In the genomic region with DNA sequence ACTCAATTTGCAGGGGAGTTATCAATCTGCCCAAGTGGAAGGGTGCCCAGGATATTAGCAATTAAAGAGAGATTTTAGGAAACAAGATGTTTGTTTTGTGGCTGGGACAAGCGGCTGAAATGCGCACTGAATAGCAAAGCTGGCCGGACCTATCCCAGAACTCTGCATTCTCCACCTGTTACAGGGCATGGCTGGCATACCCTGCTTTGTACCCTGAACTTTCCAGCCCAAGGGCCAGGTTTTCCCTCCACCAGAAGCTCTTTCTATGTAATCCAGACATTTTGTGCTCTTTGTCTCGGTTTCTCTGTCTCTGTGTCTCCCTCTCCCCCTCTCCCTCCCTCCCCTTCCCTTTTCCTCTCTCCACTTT, we compare ENCODE assay signal across 8 mouse cellular contexts. TPM values are rescaled to one million over a fixed set of nuclear protein-coding genes. Genes with fewer than 3 reads are reported as not detected.
DNase-seq lines count a peak whose midpoint lies in the region; ATAC-seq and TF ChIP-seq lines count a peak whose summit lies in the region.

No protein-coding gene starts in this region.

- WGBS in lung, postnatal 0 days, result 11% methylated on average over 4 of the region's 4 CpGs
- WGBS in limb, embryonic 15.5 days, result 9% methylated on average over 4 of the region's 4 CpGs
- WGBS in stomach, embryonic 15.5 days, result 1% methylated on average over 4 of the region's 4 CpGs

- peak overlapping the region; percentile 72 for H3K4me2 ChIP-seq in lung, postnatal 0 days (replicated peaks; ENCODE audit: low read depth, low read length)
- peak overlapping the region; percentile 76 for H3K4me2 ChIP-seq in limb, embryonic 15.5 days
- peak overlapping the region; percentile 80 for H3K4me2 ChIP-seq in stomach, embryonic 15.5 days

- peak overlapping the region; percentile 43; the same call in 1 of the 2 replicates for H3K9ac ChIP-seq in lung, postnatal 0 days (replicated peaks; ENCODE audit: low read depth)
- H3K9ac ChIP-seq in limb, embryonic 15.5 days, result 0 out of 2 replicates have a peak overlapping the region, but pooled peaks have one; percentile 37
- peak overlapping the region; percentile 17; the same call in 1 of the 2 replicates for H3K9ac ChIP-seq in stomach, embryonic 15.5 days

- no peak for TF ChIP-seq EP300 in lung, postnatal 0 days (IDR thresholded peaks at IDR 0.05)

- H3K27me3 ChIP-seq in lung, postnatal 0 days (replicated peaks; ENCODE audit: insufficient read depth, low read length), result no peaks in the 10 kb centered on the region
- H3K27me3 ChIP-seq in limb, embryonic 15.5 days, result no peaks in the 10 kb centered on the region
- no peaks in the 10 kb centered on the region for H3K27me3 ChIP-seq in stomach, embryonic 15.5 days (replicated peaks)

- no peak for DNase-seq in lung, postnatal 0 days (ENCODE audit: low spot score)
- no peak for DNase-seq in lung, adult 18-20 months
- DNase-seq in cerebellum, adult 11-12 months, result no peak
- no peak for DNase-seq in Muller cell, postnatal 12 days (ENCODE audit: inconsistent ontology term)
- DNase-seq in layer of hippocampus, adult 18-20 months (ENCODE audit: low spot score in 2 of 2), result no peak

- no peak for TF ChIP-seq CTCF in lung, postnatal 0 days (IDR thresholded peaks at IDR 0.05)

- H3K4me3 ChIP-seq in lung, postnatal 0 days (ENCODE audit: low read depth, low read length), result peak overlapping the region; percentile 50
- peak overlapping the region; percentile 53 for H3K4me3 ChIP-seq in limb, embryonic 15.5 days
- H3K4me3 ChIP-seq in stomach, embryonic 15.5 days (replicated peaks), result peak overlapping the region; percentile 54

- H3K36me3 ChIP-seq in lung, postnatal 0 days (ENCODE audit: insufficient read depth, low read length), result no peaks in the 10 kb centered on the region
- no peaks in the 10 kb centered on the region for H3K36me3 ChIP-seq in limb, embryonic 15.5 days
- no peaks in the 10 kb centered on the region for H3K36me3 ChIP-seq in stomach, embryonic 15.5 days

- no peaks in the 10 kb centered on the region for H3K9me3 ChIP-seq in lung, postnatal 0 days (ENCODE audit: low read length)
- H3K9me3 ChIP-seq in limb, embryonic 15.5 days, result no peaks in the 10 kb centered on the region
- no peaks in the 10 kb centered on the region for H3K9me3 ChIP-seq in stomach, embryonic 15.5 days

- H3K27ac ChIP-seq in lung, postnatal 0 days (ENCODE audit: low read length), result peak overlapping the region; percentile 74
- H3K27ac ChIP-seq in limb, embryonic 15.5 days, result peak overlapping the region; percentile 51
- H3K27ac ChIP-seq in stomach, embryonic 15.5 days, result peak overlapping the region; percentile 52

- ATAC-seq in lung, postnatal 0 days, result peak; percentile 26; the same call in 1 of the 2 replicates
- ATAC-seq in erythroid progenitor cell, adult 5-6 weeks (replicated peaks; ENCODE audit: low FRiP score, poor library complexity, severe bottlenecking), result 0 out of 2 replicates have a peak, but pooled peaks have one; percentile 47
- no peak for ATAC-seq in limb, embryonic 15.5 days (ENCODE audit: insufficient number of reproducible peaks, low FRiP score, low TSS enrichment, low read depth)
- 0 out of 2 replicates have a peak, but pooled peaks have one; percentile 8 for ATAC-seq in stomach, embryonic 15.5 days (ENCODE audit: insufficient read depth, low FRiP score, low read depth)

- H3K4me1 ChIP-seq in lung, postnatal 0 days (ENCODE audit: insufficient read depth, low read depth, low read length), result no peaks in the 10 kb centered on the region
- H3K4me1 ChIP-seq in limb, embryonic 15.5 days, result peaks cover 7% of the 10 kb centered on the region
- H3K4me1 ChIP-seq in stomach, embryonic 15.5 days, result no peaks in the 10 kb centered on the region

RNA-seq across cellular contexts. Expression of a gene that starts 0.6 kb away (rescaled TPM):
- polyA plus RNA-seq in lung, postnatal 0 days (2015; fragmentation: Nextera tagmentation; extraction: Ambion mirVana), result 0.23 and 0.26 TPM in 2 replicates
- total RNA-seq in erythroid progenitor cell, adult 5-6 weeks (2015; ENCODE audit: low replicate concordance), result not detected in 2 replicates
- total RNA-seq in erythroid progenitor cell, adult 5-6 weeks (2017; ENCODE audit: low replicate concordance), result not detected in 2 replicates
- 1.2 and 1.3 TPM in 2 replicates for polyA plus RNA-seq in limb, embryonic 15.5 days (2015; fragmentation: Nextera tagmentation; extraction: Ambion mirVana)
- polyA plus RNA-seq in stomach, embryonic 15.5 days (2015; fragmentation: Nextera tagmentation; extraction: Ambion mirVana), result 1.6 and 1.8 TPM in 2 replicates
- total RNA-seq in layer of hippocampus, adult 18-20 months (2021), result under 1 TPM; 0.40 to 0.43 TPM

RNA-seq across cellular contexts. Expression of a gene that starts 4.9 kb away (rescaled TPM):
- polyA plus RNA-seq in lung, postnatal 0 days (2015; fragmentation: Nextera tagmentation; extraction: Ambion mirVana), result 1.1 TPM in 2 replicates
- total RNA-seq in erythroid progenitor cell, adult 5-6 weeks (2015; ENCODE audit: low replicate concordance), result not detected in 2 replicates
- 0.13 TPM in 1 of 2 replicates, not detected in the other for total RNA-seq in erythroid progenitor cell, adult 5-6 weeks (2017; ENCODE audit: low replicate concordance)
- polyA plus RNA-seq in limb, embryonic 15.5 days (2015; fragmentation: Nextera tagmentation; extraction: Ambion mirVana), result 1.2 and 2.5 TPM in 2 replicates
- polyA plus RNA-seq in stomach, embryonic 15.5 days (2015; fragmentation: Nextera tagmentation; extraction: Ambion mirVana), result 1.1 TPM in 2 replicates
- 1 to 10 TPM; 5.0 to 5.1 TPM for total RNA-seq in layer of hippocampus, adult 18-20 months (2021)

RNA-seq across cellular contexts. Expression of a gene that starts 13.2 kb away (rescaled TPM):
- polyA plus RNA-seq in lung, postnatal 0 days (2015; fragmentation: Nextera tagmentation; extraction: Ambion mirVana), result 26.3 and 30.9 TPM in 2 replicates
- 2.5 TPM in 1 of 2 replicates, not detected in the other for total RNA-seq in erythroid progenitor cell, adult 5-6 weeks (2015; ENCODE audit: low replicate concordance)
- total RNA-seq in erythroid progenitor cell, adult 5-6 weeks (2017; ENCODE audit: low replicate concordance), result 8.5 TPM in 1 of 2 replicates, not detected in the other
- polyA plus RNA-seq in limb, embryonic 15.5 days (2015; fragmentation: Nextera tagmentation; extraction: Ambion mirVana), result 33.2 and 33.9 TPM in 2 replicates
- 28.7 and 32.3 TPM in 2 replicates for polyA plus RNA-seq in stomach, embryonic 15.5 days (2015; fragmentation: Nextera tagmentation; extraction: Ambion mirVana)
- total RNA-seq in layer of hippocampus, adult 18-20 months (2021), result 10 to 100 TPM; 77.8 to 81.5 TPM

RNA-seq across cellular contexts. Expression of a gene that starts 15.1 kb away (rescaled TPM):
- polyA plus RNA-seq in lung, postnatal 0 days (2015; fragmentation: Nextera tagmentation; extraction: Ambion mirVana), result 2.6 and 3.0 TPM in 2 replicates
- 0.36 TPM in 1 of 2 replicates, not detected in the other for total RNA-seq in erythroid progenitor cell, adult 5-6 weeks (2015; ENCODE audit: low replicate concordance)
- 1.4 and 4.1 TPM in 2 replicates for total RNA-seq in erythroid progenitor cell, adult 5-6 weeks (2017; ENCODE audit: low replicate concordance)
- 4.8 and 4.9 TPM in 2 replicates for polyA plus RNA-seq in limb, embryonic 15.5 days (2015; fragmentation: Nextera tagmentation; extraction: Ambion mirVana)
- polyA plus RNA-seq in stomach, embryonic 15.5 days (2015; fragmentation: Nextera tagmentation; extraction: Ambion mirVana), result 5.4 TPM in 2 replicates
- total RNA-seq in layer of hippocampus, adult 18-20 months (2021), result 10 to 100 TPM; 15.3 to 16.2 TPM

RNA-seq across cellular contexts. Expression of a gene that starts 22.5 kb away (rescaled TPM):
- polyA plus RNA-seq in lung, postnatal 0 days (2015; fragmentation: Nextera tagmentation; extraction: Ambion mirVana), result 1.6 and 2.0 TPM in 2 replicates
- 1.4 and 7.5 TPM in 2 replicates for total RNA-seq in erythroid progenitor cell, adult 5-6 weeks (2015; ENCODE audit: low replicate concordance)
- 5.3 TPM in 1 of 2 replicates, not detected in the other for total RNA-seq in erythroid progenitor cell, adult 5-6 weeks (2017; ENCODE audit: low replicate concordance)
- 2.4 and 3.2 TPM in 2 replicates for polyA plus RNA-seq in limb, embryonic 15.5 days (2015; fragmentation: Nextera tagmentation; extraction: Ambion mirVana)
- 2.8 and 4.6 TPM in 2 replicates for polyA plus RNA-seq in stomach, embryonic 15.5 days (2015; fragmentation: Nextera tagmentation; extraction: Ambion mirVana)
- 10 to 100 TPM in 1 of 2 experiments, 1 to 10 TPM in 1; 9.5 to 12.9 TPM for total RNA-seq in layer of hippocampus, adult 18-20 months (2021)
